Mouse (Mus musculus) cerebellum, adult 18-20 months (tissue): ENCODE measurements around the gene Tbcd.

Experiments
- DNase-seq, 2 experiments: peaks; one replicate each; pipeline ENCODE4 v3.0.0; 2021

Tbcd gene

DNA sequence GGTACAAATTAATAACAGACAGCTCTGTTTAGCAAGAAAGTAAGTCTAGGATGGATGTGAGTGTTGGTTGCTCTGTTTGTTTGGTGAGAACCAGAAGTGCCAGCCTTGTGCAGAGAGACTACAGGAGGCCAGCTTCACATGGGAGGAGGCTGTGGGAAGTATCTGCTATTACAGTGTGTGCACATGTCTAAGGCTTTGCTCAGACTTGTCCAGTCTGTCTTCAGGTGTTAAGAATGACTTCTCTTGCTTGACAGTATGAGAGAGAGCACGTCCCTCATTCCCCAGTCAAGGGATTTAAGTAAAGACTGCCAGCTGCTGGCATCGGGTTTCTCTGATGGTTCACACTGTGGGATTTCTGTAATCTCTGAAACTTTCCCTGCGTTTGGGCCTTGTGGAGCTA lies 149.7 kb downstream of the Tbcd start:
- DNase-seq: no peak

DNA sequence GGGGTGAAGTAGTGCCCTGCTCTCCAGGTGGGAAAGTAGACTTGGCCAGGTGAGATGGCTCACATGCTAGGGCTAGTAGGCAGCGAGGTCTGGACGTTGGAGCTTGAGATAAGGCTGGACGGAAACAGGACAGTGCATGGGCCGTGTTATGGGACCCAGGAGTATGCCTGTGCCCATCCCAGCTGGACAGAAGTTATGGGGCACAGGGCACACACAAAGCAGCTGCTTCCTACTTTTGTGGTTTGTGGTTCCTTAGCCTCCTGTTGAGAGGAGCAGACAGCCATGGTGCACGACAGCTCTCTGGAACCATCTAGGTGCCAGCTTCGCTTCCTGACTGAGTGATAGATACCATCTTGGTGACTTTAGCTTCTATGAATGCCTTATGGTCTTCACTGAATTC lies 153.9 kb downstream of the Tbcd start:
- no peak for DNase-seq

- DNase-seq: no peak
Measured at GRCm38 (mm10) chr11:121610976-121611375, 159.2 kb downstream of the Tbcd start.

GRCm38 (mm10) chr11:121615961-121616485 lies 164.3 kb downstream of the Tbcd start:
- no peak for DNase-seq

DNA sequence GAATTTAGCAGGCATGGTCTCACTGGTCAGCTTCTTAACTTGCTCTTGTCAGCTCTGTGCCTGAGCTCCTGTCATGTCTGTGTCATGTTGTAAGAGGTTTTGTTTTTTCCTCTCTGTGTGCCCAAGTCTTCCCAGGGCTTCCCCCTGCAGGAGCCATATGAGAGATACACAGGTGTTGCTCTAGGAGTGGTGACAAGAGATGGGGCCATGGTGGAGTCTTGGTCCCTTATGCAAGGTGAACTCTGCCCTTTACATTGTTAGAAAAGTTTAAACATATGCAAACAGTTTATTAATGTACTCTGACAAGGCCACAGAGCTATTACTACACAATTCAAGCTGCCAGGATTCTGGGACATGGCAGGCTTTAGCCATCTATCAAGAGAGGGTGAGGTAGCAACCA lies 164.8 kb downstream of the Tbcd start:
- DNase-seq: no peak

DNA sequence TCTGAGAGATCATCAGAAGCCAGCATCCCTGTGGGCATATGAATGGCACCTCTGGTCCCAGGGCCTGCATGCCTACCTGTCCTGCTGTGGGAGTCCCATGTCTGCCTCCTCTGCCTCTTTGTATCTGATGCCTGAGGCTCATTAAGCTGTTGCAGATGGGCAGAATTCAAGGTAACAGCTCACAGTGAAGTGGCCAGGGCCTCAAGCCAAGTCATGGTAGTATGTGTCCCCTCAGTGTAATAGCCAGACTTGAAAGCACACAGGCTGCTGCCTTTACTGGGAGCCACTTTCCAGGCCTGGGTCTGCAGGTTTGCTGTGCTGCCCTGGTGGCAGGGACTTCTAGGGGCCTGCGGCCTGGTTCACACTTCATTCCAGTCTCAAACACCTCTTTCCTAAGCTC lies 165.6 kb downstream of the Tbcd start:
- no peak for DNase-seq

GRCm38 (mm10) chr11:121625007-121625406 lies 173.3 kb downstream of the Tbcd start:
- DNase-seq: no peak

GRCm38 (mm10) chr11:121627521-121627920 lies 175.8 kb downstream of the Tbcd start:
- DNase-seq: no peak

- no peak for DNase-seq
Measured at GRCm38 (mm10) chr11:121629529-121629928, 177.8 kb downstream of the Tbcd start.

DNA sequence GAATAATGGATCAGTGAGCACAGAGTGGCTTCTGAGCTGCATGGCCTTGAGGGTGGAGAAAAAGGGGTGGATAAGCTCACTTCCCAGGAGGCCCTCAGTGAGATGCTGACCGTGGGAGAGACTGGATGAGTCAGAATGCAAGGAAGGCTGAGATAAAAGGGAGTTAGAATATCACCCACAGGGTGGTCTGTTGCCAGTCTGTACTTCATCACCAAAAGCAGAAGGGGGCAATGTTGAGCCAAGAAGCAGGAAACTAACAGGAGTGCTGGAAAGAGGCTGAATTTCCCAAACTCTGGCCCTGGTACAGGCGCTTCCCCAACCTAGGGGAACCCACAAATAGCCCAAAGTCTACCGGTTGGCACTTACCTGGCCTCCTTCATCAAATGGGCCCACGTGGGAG lies 178.7 kb downstream of the Tbcd start:
- DNase-seq: no peak

GRCm38 (mm10) chr11:121631410-121631809 lies 179.7 kb downstream of the Tbcd start:
- DNase-seq: peak; percentile 23 to 29

- DNase-seq: no peak
Measured at GRCm38 (mm10) chr11:121636646-121637045, 184.9 kb downstream of the Tbcd start.

DNA sequence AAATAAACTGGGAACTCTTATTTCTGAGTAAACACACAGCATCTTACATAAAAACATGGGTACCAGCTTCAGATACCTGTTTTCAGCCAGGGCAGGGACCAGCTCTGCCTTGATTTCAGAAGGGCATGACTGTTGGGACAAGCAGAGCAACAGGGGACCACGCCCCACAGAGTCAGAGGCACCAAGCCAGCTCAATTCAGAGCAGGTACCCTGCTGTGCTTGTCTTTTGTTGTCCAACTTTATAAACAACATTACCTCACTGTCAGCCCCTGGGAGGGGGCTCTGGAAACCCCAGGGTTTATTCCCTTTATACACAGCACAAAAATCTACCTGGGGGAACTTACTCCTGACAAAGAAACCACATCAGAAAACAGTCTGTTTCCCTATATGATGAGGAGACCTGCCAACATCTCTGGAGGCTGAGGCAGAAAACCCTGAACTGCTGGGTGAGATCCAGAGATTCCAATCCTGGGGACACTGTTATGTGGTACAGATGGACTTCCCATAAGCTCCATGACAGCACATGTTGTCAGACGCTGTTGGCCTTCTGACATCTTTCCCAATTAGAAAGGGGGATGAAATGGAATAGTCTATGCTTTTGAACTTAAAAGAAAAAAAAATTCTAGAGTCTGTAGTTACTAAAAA lies 189.9 kb downstream of the Tbcd start:
- DNase-seq: peak; percentile 45 to 61

GRCm38 (mm10) chr11:121645394-121645793 lies 193.6 kb downstream of the Tbcd start:
- DNase-seq: no peak

GRCm38 (mm10) chr11:121647321-121647720 lies 195.6 kb downstream of the Tbcd start:
- DNase-seq: no peak

DNA sequence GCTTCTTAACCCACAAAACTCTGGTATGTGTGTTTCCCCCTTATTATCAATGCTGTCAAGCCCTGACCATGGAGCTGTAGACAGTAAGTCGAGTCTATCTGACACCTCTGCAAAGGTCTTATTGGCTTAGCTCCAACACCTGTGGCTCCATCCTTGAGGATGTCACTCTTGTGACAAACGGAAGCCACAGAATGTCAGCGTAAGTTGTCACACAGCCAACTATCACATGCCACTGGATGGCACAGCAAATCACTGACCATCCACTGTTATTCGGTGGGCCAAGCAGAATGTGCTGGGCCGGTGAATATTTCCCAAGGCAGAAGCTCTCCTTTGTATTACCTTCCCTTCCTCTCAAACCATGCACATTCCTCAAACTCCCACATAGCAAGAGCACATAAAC lies 196.4 kb downstream of the Tbcd start:
- DNase-seq: no peak

DNA sequence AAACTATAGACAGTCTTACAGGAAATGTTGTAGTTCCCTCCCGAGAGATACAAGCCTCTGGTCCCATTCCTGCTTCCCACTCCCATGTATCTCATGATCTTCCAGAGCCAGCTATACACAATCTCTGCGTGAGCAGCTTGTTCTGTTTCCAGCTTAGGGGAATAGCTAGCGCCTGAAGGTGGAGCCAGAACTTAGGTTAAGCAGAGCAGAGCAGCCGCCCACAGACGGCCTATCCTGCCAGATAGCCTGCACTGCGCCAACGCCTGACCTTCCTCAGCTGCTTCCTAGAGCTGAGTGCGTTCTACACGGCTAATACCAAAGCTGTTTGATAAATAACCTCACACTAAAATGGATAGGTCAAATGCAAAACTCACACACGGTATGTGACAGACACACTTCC lies 198.2 kb downstream of the Tbcd start:
- DNase-seq: peak in 1 of 2 experiments; percentile 25

DNA sequence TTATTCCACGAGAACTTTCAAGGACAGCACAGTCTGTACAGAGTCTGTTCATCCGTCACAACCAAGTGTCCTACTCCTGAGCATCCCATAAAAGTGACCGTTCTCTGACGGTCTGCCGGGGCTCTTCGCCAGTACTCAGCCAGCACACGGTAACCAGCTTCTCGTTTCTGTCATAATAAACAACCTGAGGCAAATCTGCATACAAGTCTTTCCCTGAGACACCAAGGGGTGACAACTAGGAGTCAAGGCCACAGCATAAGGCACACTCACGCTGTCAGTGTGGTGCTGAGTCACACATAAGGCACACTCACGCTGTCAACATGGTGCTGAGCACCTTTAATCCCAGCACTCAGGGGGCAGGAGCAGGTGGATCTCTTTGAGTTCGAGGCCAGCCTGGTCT lies 198.9 kb downstream of the Tbcd start:
- no peak for DNase-seq

- no peak for DNase-seq
Measured at GRCm38 (mm10) chr11:121651556-121651955, 199.8 kb downstream of the Tbcd start.

DNA sequence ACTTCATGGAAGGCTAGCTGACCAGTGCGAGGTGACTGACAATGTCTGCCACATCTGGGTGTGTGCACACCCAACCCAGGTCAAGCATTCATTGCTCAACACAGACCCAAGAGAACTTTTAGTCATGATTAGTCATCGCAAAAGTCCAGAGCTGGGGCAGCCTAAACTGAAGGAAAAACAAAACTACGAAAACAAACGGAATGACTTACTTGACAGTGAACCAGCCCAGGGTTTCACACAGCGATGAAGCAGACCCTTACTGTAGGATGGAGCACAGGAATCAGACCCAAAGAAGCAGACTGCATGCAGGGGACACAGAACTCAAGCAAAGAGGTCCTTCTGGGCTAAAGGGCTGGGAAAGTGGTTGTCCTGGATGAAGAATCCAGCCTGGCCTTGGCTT lies 200.2 kb downstream of the Tbcd start:
- DNase-seq: no peak

DNA sequence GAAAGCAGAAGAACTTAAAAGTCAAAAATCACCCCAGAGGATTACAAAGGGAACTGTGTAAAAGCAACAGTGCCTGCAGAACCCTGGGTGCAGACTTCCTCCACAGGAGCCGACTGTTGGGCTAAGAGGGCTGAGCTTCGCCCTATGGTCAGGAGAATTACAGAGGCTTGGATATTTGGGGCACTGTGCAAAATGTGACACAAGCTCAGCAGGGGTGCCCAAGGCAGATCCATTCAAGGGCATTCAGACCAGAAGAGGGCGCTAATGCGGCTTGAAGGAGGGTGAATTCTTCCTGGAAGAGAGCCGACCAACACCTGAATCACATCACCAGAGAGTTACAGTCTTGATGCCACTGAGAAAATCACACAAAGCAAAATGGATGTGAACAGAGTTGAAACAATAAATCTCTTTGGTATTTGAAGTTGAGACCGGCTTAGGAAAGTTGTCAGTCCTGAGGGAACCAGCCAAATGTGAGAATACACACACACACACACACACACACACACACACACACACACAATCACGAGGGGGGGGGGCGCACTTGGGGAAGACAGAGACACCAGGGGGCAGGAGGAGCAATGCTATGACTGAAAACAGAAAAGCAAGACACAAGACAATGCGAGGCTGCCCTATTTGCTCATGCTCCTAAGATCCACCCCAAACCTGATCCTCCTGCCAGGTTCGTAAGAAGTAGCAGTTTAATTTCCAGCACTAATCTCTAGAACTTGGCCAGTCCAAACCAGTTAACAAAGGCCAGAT lies 201.0 kb downstream of the Tbcd start:
- peak; percentile 61 to 62 for DNase-seq

- DNase-seq: no peak
Measured at GRCm38 (mm10) chr11:121653631-121654030, 201.9 kb downstream of the Tbcd start.

DNA sequence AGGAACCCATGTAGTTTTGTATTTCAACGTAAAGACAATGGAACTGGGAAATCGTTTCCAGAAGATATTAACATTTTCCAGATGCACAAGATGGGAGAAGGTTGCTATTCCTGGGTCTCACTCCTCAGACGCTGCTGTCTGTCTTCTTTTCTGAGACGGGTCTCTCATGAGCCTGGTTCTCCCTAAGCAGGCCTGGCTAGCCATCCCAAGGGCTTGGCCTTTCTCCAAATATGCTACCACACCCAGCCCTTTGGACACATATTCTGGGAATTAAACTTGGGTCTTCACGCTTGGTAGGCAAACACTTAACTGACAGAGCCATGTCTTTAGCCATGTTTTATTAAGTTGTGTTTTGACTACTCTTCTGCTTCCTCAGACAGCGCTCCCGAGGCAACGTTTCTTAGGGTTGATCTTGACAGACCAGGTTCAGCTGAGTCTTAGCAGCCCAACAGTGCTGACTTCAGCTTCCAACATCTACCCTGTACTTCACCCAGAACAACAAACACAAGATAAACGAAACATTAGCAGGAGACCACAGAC lies 202.7 kb downstream of the Tbcd start:
- DNase-seq: no peak

GRCm38 (mm10) chr11:121655166-121655806 lies 203.5 kb downstream of the Tbcd start:
- no peak for DNase-seq
